Mouse (Mus musculus): ENCODE data around the gene Tnip3.

- no peak; the same call in 1 of the 2 replicates for TF ChIP-seq POLR2A (IDR thresholded peaks at IDR 0.05; ENCODE audit: insufficient read depth, low read depth, low read length)
- TF ChIP-seq CTCF (IDR thresholded peaks at IDR 0.05; ENCODE audit: insufficient read depth, low read depth, low read length): no peak
Measured at GRCm38 (mm10) chr6:65671451-65671850, 146.3 kb downstream of the Tnip3 start, which contains the start of gene Ndnf.

Measured in olfactory bulb, adult 2 months (tissue).